Mouse (Mus musculus) intestine, embryonic 14.5 days (tissue): ENCODE results near the gene Ube2z. TPM values are rescaled to one million over a fixed set of nuclear protein-coding genes. Genes with fewer than 3 reads are reported as not detected.
"Not testable (repeated sequence)": the region's sequence is repeated elsewhere in the genome, so short reads cannot be mapped to it uniquely, and the experiment has no call there.

Experiments
- ATAC-seq: fragments of 200-750 bp; cut with Nextera tagmentation; replicated peaks from 2 replicates; pipeline ENCODE4 v1.8.0; 2017; ENCODE audit warnings: low read depth, moderate number of reproducible peaks, moderate TSS enrichment, moderate library complexity; ENCODE audit not compliant: low FRiP score, low TSS enrichment
- DNase-seq: peaks from one replicate; pipeline ENCODE4 v3.0.0-alpha.2; 2018; ENCODE audit warnings: low spot score
- H3K27ac ChIP-seq: fragments of 300-500 bp; sonication (generic); 2 replicates; pipeline ENCODE4 v1.5.1; 2014; ENCODE audit warnings: low read depth, mild to moderate bottlenecking, control low read depth
- H3K27me3 ChIP-seq: fragments of 300-500 bp; sonication (generic); replicated peaks from 2 replicates; pipeline ENCODE4 v1.6.1; 2014; ENCODE audit warnings: low read length, control low read depth; ENCODE audit not compliant: control insufficient read depth, insufficient read depth
- H3K36me3 ChIP-seq: fragments of 300-500 bp; sonication (generic); 2 replicates; pipeline ENCODE4 v1.6.1; 2014; ENCODE audit warnings: low read length, control low read depth; ENCODE audit not compliant: control insufficient read depth, insufficient read depth
- H3K4me1 ChIP-seq: fragments of 300-500 bp; sonication (generic); replicated peaks from 2 replicates; pipeline ENCODE4 v1.6.1; 2014; ENCODE audit warnings: low read length, control low read depth, mixed read lengths; ENCODE audit not compliant: control insufficient read depth, insufficient read depth
- H3K4me2 ChIP-seq: fragments of 300-500 bp; sonication (generic); 2 replicates; pipeline ENCODE4 v1.6.1; 2014; ENCODE audit warnings: low read length
- H3K4me3 ChIP-seq: fragments of 300-500 bp; sonication (generic); 2 replicates; pipeline ENCODE4 v1.5.1; 2014; ENCODE audit warnings: low read depth, low read length, control low read depth, mixed read lengths
- H3K9ac ChIP-seq: fragments of 300-500 bp; sonication (generic); 2 replicates; pipeline ENCODE4 v1.6.1; 2014; ENCODE audit warnings: mild to moderate bottlenecking, low read length
- H3K9me3 ChIP-seq: fragments of 300-500 bp; sonication (generic); 2 replicates; pipeline ENCODE4 v1.6.1; 2016; ENCODE audit warnings: low read length, control low read depth; ENCODE audit not compliant: control insufficient read depth
- WGBS: fragments of 180-500 bp; shearing (Covaris S2); extraction: QIAGEN DNeasy Blood & Tissue Kit; methylation state at CpG from one replicate; pipeline ENCODE4 v1.1.7; 2014; 5-methylcytosine and 5-hydroxymethylcytosine counted together
- polyA plus RNA-seq: library from polyadenylated mRNA; unstranded; fragments of >200 nt; fragmentation: Nextera tagmentation; extraction: Ambion mirVana; gene quantifications from 2 replicates; pipeline ENCODE4 v1.2.1, GENCODE M21; 2014

Gene Ube2z
- polyA plus RNA-seq: 33.5 and 33.9 TPM in 2 replicates

DNA sequence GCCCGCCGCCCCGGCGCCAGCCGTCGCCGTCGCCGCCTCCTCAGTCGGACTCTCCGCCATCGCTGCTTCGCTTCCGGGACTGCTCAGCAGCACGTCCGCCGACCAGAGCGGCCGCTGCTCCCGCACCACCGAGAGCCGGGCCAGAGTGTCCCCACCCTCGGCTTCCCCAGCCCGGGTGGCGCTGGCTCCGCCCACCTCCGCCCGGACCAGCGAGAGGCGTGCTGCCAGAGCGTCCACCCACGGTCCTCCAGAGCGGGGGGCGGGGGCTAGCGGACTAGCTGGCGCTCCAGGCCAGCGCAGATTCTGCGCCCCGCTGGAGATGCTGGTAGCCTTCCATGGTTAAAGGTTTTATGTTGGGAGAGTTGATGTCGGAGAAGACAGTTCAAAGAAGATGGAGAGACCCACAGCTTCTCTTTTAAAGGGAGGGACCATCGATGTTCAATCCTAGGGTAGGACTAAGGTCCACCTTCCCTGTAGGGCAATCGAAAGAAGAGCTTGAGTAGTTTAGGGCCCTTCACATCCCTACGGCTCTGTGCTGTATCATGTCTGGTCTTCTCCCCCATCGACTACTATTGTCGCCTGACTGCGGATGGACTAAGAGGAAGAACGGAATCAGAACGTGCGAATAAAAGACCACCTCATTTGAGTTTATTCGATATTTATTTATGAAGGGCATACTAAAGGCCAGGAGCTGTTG lies at the start of gene Ube2z:
Gene Ube2z, minus strand, starts transcription at position 174 of the 697 bp plus-strand sequence.
- 3% methylated on average over 49 of the region's 50 CpGs for WGBS
- DNase-seq: peak; percentile 98
- H3K9me3 ChIP-seq: no peaks in the 10 kb centered on the region
- H3K9ac ChIP-seq: peak within 1 kb of the TSS; percentile 84
- H3K27ac ChIP-seq: peak within 1 kb of the TSS; percentile 87
- H3K4me2 ChIP-seq: peak within 1 kb of the TSS; percentile 89
- H3K36me3 ChIP-seq: peaks cover 24% of the 10 kb centered on the region
- peak; percentile 96 for ATAC-seq
- peaks cover 24% of the 10 kb centered on the region for H3K4me1 ChIP-seq
- H3K4me3 ChIP-seq: peak within 1 kb of the TSS; percentile 77
- no peaks in the 10 kb centered on the region for H3K27me3 ChIP-seq

DNA sequence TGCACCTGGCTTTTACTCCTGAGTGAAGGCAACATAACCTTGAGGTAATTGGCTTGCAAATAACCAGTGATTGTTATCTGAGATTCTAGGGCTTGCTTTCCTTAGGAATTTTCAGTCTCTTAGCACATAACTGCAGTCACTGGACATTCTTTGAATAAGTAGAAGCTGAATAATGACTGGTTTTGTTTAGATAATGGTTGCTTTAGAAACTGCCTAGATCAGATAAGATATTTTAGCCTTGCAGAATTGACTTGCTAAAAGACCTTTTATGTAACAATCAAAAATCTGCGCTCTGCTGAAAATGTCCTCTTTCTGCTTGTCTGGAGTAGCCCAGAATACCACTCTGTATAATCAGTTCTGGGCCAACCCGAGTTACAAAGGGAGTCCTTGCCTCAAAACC lies 48.9 kb upstream of the Ube2z start:
- 55% methylated on average over 2 of the region's 2 CpGs for WGBS
- H3K4me1 ChIP-seq: no peaks in the 10 kb centered on the region
- H3K4me3 ChIP-seq: no peak overlapping the region
- no peaks in the 10 kb centered on the region for H3K27me3 ChIP-seq
- DNase-seq (no peak), ATAC-seq (no peak)
- H3K9ac ChIP-seq: no peak overlapping the region
- H3K9me3 ChIP-seq: no peaks in the 10 kb centered on the region
- no peak overlapping the region for H3K4me2 ChIP-seq
- H3K36me3 ChIP-seq: no peaks in the 10 kb centered on the region
- H3K27ac ChIP-seq: no peak overlapping the region

GRCm38 (mm10) chr11:96111751-96112150 lies 46.6 kb upstream of the Ube2z start, which contains the start of gene Calcoco2:
Gene Calcoco2, minus strand, starts transcription at chr11:96111964.
- Histone ChIP-seq H3K27ac (no peak within 1 kb of the TSS), H3K36me3 (no peaks in the 10 kb centered on the region), H3K4me3 (no peak within 1 kb of the TSS), H3K27me3 (no peaks in the 10 kb centered on the region), H3K4me2 (no peak within 1 kb of the TSS), H3K9me3 (no peaks in the 10 kb centered on the region), H3K4me1 (no peaks in the 10 kb centered on the region), H3K9ac (no peak within 1 kb of the TSS)
- WGBS: 42% methylated on average over 14 of the region's 14 CpGs
- DNase-seq: no peak
- ATAC-seq: no peak

DNA sequence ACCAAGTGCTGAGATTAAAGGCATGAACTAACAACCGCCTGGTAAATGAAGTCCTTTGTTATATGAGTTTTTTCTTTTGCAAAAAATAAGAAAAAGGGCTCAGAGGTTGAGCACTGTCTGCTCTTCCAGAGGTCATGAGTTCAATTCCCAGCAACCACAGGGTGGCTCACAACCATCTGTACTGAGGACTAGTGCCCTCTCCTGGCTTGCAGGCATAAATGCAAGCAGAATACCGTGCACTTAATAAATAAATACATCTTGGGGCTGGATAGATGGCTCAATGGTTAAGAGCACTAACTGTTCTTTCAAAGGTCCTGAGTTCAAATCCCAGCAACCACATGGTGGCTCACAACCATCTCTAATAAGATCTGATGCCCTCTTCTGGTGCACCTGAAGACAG lies 45.8 kb upstream of the Ube2z start:
- not testable (repeated sequence) for H3K9me3 ChIP-seq, H3K9ac ChIP-seq, H3K36me3 ChIP-seq, H3K27me3 ChIP-seq, ATAC-seq, H3K4me2 ChIP-seq, DNase-seq, H3K4me1 ChIP-seq, H3K4me3 ChIP-seq, H3K27ac ChIP-seq
- WGBS: 57% methylated on average over 2 of the region's 2 CpGs

DNA sequence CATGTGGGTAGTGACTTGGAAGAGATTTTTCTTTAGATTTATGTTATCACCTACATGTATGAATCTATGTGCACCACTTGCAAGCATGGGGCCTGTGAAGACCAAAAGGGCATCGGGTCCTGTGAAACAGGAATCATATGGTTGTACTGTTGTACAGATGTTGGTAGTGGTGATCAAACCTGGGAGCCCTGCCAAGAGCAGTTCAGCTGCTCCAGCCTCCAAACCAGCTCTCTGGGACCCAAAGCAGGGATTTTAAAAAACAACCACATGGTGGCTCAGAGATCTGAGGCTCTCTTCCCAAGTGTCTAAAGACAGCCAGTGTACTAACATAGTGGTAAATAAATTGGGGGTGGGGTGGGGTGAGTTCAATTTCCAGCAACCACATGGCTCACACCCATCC lies 43.2 kb upstream of the Ube2z start:
- H3K27me3 ChIP-seq: no peaks in the 10 kb centered on the region
- no peaks in the 10 kb centered on the region for H3K4me1 ChIP-seq
- H3K27ac ChIP-seq: no peak overlapping the region
- no peak overlapping the region for H3K9ac ChIP-seq
- H3K9me3 ChIP-seq: no peaks in the 10 kb centered on the region
- DNase-seq (no peak), ATAC-seq (no peak)
- no peak overlapping the region for H3K4me3 ChIP-seq
- no peak overlapping the region for H3K4me2 ChIP-seq
- no peaks in the 10 kb centered on the region for H3K36me3 ChIP-seq
- WGBS: 82% methylated on average over 1 of the region's 1 CpGs

DNA sequence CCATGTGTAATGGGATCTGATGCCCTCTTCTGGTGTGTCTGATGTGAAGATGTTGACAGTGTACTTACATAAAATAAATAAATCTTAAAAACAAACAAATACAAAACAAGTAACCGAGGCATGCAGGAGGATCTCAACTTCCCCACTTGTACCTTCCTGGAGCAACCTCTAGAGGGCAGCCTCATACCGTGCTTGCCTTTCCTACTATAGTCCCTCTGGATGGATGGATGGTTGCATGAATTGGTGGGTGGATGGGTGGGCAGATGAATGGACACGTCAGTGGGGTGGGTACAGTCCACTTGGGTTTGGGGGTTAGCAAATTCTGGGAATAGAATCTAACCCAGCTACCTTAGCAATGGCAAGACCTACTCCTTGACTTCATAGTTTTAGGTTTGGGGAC lies 28.2 kb upstream of the Ube2z start:
- Histone ChIP-seq H3K4me1 (no peaks in the 10 kb centered on the region), H3K9me3 (no peaks in the 10 kb centered on the region), H3K27me3 (0 out of 2 replicates have a peak, but pooled peaks cover 3% of the 10 kb centered on the region), H3K9ac (no peak overlapping the region), H3K27ac (no peak overlapping the region), H3K4me3 (no peak overlapping the region), H3K4me2 (no peak overlapping the region), H3K36me3 (no peaks in the 10 kb centered on the region)
- ATAC-seq (no peak), DNase-seq (peak; percentile 82)
- WGBS: 3% methylated on average over 3 of the region's 3 CpGs

DNA sequence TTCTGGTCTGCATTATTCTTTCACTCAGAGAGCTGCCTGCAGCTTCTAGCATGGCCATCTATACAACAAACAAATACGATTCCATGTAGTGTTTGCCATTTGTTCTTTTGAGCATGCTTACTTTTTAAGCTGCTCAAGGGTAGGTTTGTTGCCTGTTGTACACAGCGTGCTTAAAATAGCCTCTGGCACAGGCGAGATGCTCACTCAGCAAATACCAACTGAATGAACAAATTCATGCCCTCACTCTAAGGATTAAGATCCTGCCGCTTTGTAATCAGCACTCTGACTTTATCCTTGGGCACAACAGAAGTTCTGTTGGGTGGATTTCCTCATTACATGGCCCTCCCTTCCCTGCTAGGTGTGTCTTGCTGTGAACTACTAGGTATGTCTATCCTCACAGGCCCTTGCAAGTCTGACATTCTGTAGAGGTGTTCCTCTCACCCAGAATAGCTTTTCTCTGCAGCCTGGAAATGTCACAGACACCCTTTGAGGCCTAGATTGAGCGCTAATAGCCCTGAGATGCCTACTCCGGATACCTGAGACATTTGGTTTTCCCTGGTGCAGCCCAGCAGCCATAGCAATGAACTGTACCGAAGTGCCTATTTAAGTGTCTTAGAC lies 27.6 kb upstream of the Ube2z start:
- 44% methylated on average over 7 of the region's 7 CpGs for WGBS
- no peaks in the 10 kb centered on the region for H3K36me3 ChIP-seq
- H3K4me3 ChIP-seq: no peak overlapping the region
- no peak overlapping the region for H3K27ac ChIP-seq
- 0 out of 2 replicates have a peak, but pooled peaks cover 4% of the 10 kb centered on the region for H3K9me3 ChIP-seq
- no peaks in the 10 kb centered on the region for H3K4me1 ChIP-seq
- H3K27me3 ChIP-seq: 0 out of 2 replicates have a peak, but pooled peaks cover 3% of the 10 kb centered on the region
- no peak overlapping the region for H3K9ac ChIP-seq
- no peak for DNase-seq
- no peak overlapping the region for H3K4me2 ChIP-seq
- no peak for ATAC-seq

DNA sequence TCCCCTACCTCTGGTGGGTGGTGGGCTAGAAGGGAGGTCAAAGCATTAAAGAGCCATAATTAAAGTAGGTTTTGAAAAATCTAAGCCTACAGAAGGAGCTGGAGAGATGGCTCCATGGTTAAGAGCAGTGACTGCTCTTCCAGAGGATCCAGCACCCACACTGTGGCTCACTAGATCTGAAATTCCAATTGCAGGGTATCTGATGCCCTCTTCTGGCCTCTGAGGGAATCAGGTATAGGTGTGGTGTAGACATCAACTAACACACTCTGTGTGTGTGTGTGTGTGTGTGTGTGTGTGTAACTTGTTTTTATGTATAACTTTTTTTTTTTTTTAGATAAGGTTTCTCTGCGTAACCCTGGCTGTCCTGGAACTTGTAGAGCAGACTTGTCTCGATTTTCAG lies 25.9 kb upstream of the Ube2z start:
- no peak overlapping the region for H3K9ac ChIP-seq
- ATAC-seq: no peak
- H3K4me1 ChIP-seq: no peaks in the 10 kb centered on the region

More for the DNA sequence above, 25.9 kb upstream of the Ube2z start:
- WGBS: 74% methylated on average over 2 of the region's 2 CpGs
- Histone ChIP-seq H3K36me3 (no peaks in the 10 kb centered on the region), H3K9me3 (0 out of 2 replicates have a peak, but pooled peaks cover 4% of the 10 kb centered on the region), H3K4me3 (no peak overlapping the region), H3K27ac (no peak overlapping the region), H3K27me3 (0 out of 2 replicates have a peak, but pooled peaks cover 3% of the 10 kb centered on the region), H3K4me2 (no peak overlapping the region)
- no peak for DNase-seq
